Mouse (Mus musculus) adrenal gland, adult 18-20 months (tissue): Measurements from ENCODE around the gene 1810010H24Rik. TPM values are rescaled to one million over a fixed set of nuclear protein-coding genes. Genes with fewer than 3 reads are reported as not detected.
"Not testable (repeated sequence)": the region's sequence is repeated elsewhere in the genome, so short reads cannot be mapped to it uniquely, and the experiment has no call there.

Source experiments
- DNase-seq, 2 experiments: peaks; one replicate each; pipeline ENCODE4 v3.0.0; 2021 to 2022; ENCODE audit warnings: low spot score in 2 of 2
- total RNA-seq, 2 experiments: library from RNA; stranded (reverse); gene quantifications; 1 replicate in 1 of 2; 2 replicates in 1 of 2; pipeline ENCODE4 v1.2.3; 2021

The 1810010H24Rik gene
- total RNA-seq, 2 experiments from 2014 or later: 1.2 to 3.2 TPM

DNA sequence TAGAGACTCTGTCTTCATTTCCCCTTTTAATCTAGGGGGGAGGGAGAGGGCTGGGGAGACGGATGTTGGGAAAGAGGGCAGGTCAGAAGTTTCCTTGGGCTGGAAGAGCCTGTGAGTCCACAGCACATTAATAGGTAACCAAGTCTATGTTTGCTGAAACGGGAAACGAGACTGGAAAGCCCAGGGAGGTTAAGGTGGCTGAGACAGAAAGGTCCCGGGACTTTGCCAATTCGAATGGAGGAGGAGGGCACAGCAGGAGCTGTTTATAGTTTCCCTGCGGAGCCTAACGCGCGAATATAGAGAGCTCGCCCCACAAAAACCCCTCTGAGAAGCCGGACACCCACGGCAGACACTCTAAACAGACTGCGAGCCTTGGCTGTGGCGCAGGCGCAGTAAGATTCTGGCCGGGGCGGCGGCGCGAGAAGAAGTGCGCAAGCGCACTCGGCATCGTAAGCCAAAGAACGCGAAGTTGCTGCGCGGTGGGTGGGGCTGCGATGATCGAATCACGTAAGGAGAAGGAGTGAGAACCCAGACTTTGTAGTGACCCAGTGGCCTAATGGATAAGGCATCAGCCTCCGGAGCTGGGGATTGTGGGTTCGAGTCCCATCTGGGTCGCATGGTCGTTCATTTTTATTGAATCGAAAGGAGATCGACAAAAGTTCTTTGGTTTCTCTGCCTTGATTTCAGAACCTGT lies 13.0 kb upstream of the 1810010H24Rik start:
- peak; percentile 99 to 100 for DNase-seq

DNA sequence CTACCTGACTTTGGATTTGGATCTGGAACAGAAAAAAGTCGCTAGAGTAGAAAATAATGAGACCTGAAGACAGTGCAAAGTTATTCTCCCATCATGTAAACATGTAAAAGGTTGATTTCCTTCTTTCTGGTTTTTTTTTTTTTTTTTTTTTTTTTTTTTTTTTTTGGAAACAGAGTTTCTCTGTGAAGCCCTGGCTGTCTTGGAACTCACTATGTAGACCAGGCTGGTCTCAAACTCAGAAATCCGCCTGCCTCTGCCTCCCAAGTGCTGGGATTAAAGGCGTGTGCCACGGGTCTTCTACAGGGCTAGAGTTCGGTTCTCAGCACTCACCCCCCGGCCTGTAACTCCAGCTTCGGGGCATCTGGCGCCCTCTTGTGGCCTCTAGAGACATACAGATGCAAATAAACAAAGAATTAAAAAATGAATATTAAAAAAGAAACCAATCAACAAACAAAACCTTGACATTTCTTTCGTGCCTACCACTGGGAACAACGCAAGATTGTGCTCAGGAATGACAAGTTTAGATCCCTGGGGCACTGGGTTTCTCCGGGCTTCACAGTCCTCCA lies 11.4 kb upstream of the 1810010H24Rik start:
- DNase-seq: no peak

DNA sequence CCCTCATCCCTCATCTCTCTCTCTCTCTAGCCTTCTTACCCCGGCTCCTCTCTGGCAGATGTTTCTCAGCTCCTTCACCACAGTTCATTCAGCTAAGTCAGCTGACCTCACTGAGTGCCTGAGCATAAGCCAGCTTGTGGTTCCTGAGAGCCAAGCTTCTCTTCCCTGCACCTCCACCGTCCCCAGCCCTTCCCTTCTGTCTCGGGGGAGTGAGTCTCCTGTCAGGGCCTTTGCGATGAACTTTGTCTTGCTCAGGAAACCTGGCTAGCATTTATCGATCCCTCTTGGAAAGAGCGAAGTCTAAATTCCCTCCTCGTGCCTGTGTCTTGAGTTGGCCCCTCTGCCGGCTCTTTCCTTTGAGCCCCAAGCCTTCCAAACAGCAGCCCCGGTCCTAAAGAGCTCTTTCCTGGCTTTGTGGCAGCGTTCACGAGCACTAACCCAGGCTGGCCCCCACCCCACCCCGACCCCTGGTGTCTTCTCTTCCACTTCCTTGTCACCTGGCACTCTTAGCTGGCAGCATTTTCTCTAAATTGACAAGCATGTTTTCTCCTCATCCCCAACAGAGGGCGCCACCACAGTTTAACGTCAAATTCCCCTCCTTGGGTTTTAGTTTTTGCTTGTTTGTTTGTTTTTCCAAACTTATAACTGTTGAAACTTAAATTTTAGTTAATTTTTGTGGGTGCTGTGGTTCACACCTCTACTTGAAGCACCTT lies 10.7 kb upstream of the 1810010H24Rik start:
- DNase-seq: peak in 1 of 2 experiments; percentile 44

DNA sequence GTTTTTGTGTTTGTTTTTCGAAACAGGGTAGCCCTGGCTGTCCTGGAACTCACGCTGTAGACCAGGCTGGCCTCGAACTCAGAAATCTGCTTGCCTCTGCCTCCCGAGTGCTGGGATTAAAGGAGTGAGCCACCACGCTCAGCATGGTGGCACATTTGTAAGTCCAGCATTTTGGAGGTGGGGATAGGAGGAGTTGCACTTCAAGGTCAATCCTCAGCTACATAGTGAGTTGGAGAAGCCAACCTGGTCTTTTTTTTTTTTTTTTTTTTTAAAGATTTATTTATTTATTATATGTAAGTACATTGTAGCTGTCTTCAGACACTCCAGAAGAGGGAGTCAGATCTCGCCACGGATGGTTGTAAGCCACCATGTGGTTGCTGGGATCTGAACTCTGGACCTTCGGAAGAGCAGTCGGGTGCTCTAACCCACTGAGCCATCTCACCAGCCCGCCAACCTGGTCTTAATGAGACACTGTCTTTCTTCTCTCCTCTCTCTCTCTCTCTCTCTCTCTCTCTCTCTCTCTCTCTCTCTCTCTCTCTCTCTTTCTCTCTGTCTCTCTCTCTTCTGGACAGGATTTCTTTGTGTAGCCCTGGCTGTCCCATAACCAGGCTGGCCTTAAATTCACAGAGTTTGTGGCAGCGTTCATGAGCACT lies 9.8 kb upstream of the 1810010H24Rik start:
- not testable (repeated sequence) for DNase-seq

DNA sequence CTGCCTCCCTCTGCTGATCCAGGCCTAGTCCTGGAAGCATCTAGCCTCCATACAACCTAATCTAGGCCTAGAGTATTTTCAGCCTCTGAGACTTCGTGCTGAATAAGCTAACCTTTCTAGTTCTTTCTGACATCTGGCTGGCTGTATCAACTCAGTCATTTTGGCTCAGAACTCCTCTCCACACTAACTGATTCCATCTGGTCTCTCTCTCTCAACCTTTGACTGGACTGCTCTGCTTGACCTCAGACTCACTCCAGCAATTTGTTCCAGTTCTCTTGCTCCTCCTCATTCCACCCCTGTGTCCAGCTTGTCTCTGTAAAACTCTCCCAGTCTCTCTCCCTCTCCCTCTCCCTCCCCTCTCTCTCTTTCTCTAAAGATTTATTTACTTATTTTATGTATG lies 8.6 kb upstream of the 1810010H24Rik start:
- no peak for DNase-seq

DNA sequence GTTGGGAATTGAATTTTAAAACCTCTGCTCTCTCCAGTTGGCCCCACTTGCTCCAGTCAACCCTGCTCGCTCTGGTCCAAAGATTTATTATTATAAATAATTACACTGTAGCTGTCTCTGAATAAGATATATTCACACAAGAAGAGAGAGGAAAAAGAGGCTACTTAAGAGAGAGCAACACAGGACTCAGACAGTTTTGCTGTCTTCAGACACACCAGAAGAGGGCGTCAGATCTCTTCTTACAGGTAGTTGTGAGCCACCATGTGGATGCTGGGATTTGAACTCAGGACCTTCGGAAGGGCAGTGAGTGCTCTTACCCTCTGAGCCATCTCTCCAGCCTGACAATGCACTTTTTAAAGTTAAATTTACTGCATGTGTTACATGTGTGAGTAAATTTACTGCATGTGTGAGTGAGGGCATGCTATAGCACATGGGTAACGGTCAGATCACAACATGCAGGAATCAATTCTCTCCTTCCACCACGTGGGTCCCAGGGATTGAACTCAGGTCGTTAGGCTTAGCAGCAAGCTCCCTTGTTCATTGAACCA lies 8.1 kb upstream of the 1810010H24Rik start:
- no peak for DNase-seq

DNA sequence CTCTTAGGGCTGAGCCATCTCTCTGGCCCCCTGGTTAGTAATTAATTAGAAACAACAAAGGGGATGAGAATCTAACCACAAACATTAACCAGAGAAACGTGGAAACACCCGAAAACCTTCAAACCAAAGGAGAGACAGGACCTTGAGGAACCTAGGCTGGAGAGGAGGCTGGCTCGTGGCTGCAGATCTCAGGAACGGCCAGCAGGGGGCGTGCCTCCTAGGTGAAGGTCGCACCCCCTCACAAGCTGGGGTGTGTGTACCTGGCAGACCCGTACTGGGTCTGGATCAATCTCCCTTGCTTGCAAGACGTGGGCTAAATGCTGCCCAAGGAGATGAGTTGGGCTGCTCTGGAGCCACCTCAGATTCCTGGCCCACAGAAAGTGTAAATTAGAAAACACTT lies 6.9 kb upstream of the 1810010H24Rik start:
- no peak for DNase-seq

DNA sequence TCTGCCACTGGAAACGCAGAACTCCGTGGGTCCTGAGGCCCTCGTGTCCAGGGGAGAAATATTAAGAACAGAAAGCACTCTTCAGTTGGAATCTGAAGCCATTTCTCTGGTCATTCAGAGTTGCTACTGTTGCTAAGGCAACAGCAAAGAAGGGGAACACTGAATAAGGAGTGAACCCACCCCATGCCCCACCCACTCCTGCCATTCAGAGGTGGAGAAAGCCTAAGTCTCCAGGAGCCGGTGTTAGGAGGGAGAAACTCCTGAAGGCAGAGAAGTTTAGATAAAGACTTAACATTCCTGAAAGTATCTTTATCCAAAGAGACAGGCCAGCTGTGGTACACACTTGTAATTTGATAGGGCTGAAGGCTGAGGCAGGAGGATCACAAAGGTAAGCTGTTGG lies 6.2 kb upstream of the 1810010H24Rik start:
- DNase-seq: no peak

DNA sequence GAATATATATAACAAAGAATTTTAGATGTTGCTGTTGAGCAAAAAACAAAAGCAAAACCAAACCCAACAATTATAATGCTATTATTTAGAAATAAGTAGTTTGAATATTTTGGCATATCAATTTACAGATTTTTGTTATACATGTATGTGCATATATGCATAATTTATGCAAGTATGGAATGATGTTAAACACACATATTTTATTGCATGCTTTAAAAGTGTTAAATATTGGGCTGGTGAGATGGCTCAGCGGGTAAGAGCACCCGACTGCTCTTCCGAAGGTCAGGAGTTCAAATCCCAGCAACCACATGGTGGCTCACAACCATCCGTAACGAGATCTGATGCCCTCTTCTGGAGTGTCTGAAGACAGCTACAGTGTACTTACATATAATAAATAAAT lies 5.8 kb upstream of the 1810010H24Rik start:
- DNase-seq: not testable (repeated sequence)

DNA sequence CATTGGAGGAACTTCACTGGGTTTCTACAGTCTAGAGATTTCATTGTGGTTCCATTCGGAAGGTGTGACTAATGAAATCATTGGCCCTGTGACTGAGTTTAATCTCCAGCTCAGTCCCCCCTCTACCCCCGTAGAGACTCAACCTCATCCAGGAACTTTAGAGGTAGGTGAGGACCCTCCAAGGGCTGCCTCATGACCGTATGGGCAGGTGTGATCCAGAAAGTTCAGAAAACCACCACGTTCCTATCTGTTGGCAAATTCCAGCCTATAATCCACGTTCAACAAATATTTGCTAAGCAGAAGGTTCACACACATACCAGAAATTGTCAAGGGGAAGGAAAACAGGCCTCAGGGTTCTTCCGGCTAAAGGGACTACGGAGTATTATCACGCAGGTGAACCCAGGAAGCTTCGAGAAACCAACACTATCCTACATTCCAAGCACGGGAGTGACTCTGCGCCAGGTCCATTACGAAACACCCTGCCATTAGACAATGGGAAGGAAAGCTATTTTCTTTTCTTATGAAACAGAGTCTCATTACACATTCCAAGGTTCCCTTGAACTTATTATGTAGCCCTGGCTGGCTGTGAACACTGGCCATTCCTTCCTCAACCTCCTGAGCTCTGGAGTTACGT lies 3.3 kb upstream of the 1810010H24Rik start:
- DNase-seq: no peak

DNA sequence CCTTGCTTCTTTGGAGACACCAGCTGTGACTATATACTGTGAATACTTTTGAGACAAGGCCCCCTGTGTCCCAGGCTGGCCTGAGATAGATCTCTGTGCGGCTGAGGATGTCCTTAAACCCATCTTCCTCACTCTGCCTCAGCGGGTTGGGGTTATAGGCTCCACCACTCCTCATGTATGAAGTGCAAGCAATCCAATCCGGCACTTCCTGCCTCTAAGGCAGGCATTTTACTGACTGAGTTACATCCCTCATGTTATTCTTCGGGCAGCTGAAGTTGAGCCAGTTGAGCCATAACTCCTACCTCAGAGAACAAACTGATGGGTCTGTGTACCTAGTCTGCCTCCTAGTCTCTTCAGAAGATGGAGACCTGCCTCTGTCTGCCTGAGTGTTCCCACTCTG lies 1.1 kb upstream of the 1810010H24Rik start:
- DNase-seq: no peak

DNA sequence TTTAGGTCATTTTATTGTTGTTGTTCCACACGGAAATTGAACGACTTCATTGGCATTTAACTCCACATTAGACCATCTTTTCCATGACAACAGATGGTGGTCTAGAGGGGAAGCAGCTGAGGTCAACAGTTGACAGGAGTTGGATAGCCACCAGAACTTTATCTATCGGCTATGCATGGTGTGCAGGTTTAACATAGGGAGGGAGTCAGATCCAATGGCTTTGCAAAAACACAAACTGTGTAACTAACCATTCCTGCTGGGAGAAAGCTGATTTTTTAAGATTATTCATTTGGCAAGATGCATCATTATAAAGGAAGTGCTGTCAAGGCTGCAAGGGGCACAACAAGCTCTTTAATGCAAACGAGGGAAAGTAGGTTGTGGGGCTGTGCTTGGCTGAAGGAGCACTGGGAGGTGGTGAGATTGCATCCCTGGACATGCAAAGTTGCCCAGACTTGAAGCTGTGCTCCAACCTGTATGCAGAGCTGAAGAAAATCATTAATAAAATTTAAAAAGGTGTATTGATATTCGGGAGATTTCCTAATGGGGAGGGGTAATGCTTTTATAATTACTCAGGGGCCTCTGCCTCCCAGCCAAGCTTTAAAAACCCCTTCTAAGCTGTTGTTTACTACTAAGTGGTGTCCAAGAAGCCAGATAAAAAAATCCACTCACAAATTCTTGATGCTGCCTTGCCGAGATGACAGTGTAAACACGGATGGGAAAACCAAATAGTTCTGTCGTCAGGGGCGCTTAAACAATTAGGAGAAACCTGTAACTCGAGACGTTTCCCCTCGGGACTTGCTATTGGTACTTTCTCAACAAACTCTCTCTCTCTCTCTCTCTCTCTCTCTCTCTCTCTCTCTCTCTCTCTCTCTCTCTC lies 1.3 kb downstream of the 1810010H24Rik start:
- no peak for DNase-seq

DNA sequence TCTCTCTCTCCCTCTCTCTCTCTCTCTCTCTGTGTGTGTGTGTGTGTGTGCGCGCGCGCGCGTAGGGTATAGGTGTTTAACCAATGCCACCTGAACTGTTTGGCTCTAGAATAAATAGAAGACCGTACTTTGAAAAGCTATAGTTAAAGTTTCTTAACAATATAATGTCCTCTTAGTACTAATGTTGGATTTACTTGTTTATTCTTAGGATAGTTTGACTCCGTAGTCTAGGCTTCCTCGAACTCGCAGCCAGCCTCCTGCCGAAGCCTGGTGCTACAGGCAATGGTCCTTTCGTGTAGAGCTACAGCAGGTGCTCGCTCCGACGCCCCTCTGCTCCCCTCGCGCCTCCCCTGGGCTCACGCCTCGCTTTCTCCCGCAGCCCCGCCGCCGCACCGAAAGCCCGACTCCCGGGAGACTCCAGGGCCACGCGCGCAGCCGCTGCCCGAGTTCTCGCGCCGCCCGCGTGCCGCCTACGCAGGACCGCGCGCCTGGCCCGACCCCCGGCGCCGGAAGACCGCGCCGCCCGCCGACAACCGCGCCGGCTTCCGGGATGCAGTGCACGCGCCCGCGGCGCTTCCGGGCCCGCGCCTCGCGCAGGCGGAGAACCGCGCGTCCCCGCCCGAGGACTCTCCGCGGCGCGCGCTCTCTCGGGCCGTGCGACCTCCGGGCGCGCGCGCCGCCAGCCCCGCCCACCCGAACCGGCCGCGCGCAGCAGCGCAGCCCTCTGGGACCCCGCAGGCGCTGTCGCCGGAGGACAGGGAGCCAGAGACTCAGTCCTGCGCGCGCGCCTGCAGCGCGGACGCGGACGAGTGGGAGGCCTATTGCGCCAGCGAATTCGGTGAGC lies 2.2 kb downstream of the 1810010H24Rik start:
- DNase-seq: peak; percentile 83 to 86

DNA sequence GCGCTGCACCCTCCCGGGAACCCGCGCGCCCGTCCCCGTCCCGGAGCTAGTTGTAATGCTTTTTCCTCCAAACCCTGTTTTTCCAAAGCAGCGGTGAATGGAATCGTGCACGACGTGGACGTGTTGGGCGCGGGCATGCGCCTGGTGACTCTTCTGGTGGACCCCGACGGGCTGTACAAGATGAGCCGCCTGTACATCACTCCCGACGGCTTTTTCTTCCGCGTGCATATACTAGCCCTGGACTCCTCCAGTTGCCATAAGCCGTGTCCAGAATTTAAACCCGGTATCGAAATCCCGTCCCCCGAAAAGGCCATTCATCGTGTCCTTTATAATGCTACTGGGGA lies 2.8 kb downstream of the 1810010H24Rik start:
- no peak for DNase-seq

DNA sequence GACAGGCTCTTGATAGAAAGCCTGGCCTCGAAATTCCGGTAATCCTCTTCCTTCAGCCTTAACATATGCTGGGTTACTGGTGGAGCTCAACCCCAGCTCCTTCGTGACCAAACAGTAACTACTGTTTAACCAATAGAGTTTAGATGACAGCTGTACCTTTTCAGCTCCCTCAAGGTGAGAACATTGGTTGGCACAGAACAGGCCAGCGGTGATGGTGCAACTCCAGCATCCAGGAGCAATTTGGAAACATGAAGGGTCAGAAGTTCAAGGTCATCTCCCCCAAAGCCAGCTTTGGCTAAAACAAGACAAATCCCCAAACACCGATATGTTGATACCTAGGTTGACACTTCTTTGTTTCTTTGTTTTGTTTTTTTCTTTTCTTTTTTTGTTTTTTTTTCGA lies 3.3 kb downstream of the 1810010H24Rik start:
- no peak for DNase-seq

DNA sequence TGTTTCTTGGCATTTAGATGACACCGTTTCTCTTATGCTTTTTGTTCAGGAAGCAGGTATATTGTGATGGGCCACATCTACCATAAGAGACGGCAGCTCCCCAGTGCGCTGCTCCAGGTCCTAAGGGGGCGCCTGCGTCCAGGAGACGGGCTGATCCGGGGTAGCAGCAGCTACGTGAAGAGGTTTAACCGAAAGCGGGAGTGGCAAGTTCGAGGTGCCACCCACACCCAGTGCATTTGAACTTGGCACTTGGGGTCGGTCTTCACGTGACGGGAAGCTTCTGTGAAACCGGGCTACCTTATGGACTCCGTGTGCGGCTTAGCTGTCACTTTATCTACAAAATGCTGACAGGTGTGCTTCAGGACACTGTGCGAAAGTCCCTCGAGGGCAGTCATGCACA lies 4.1 kb downstream of the 1810010H24Rik start:
- DNase-seq: no peak

DNA sequence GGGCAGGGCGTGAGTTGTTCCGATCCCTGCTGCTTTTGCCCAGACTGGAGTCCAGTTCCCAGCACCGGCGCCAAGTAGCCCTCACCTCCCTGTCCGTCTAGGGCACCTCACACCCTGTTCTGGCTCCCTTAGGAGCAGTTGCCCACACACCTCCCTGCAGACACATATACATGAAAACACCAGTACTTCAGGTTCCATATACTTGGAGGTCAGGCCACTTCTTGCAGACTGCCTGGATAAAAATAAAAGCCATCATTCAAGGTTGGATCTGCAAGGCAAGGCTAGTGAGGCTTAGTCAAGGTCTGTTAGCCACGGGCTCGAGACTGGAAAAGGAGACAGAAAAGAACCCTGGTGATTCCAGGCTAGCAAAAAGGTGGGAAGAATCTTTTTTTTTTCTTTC lies 6.2 kb downstream of the 1810010H24Rik start:
- no peak for DNase-seq

DNA sequence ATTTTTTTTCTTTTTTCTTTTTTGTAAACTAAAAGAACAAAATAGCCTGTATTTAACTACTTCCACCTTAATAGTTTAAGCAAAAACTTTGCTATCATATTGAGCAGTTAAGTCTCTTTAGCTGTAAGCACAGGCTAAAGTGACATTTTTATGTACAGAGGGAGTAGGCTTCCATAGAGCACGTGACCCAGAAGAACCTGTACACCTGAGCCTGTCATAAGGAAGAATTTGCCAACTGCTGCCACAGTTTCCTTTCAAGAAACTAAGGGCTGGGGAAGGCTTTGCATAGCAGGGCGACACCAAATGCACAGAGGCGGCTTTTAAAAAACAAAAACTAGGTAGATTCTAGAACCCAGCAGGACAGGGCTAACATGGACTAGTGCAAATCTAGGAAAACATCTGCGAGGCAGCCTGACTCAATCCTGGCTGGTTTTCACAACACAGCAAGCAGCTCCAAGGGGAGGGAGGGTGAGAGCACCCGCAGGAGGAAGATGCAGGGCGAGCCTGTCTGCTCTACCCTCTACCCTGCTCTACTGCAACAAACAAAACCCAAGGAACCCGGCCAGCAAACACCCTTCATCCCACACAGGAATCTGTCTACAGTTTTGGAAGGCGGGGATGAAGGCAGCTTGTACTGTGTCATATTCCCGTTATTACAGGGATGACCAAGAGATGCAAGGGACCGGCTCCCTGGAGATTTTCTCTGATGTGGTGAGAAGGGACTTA lies 8.8 kb downstream of the 1810010H24Rik start:
- DNase-seq: no peak

DNA sequence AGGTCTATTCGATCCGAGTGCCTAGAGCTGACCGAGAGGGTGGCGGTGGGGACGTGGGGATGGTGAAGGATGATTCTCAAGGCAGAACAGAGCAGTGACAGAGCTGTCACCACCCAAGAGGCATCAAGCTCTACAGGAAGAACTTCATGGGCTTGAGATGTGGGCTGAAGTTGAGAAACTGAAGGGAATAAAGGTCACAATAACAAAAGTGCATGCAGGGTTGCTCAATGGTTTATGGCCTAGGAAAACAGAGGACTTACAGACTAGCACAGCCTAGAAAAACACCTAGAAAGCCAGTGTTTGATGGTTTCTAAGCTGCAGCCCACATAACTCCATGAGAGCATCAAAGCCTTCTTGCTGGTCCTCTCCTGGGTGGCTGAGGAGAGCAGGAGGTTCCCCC lies 13.9 kb downstream of the 1810010H24Rik start:
- no peak for DNase-seq
